Mouse (Mus musculus) kidney, postnatal 4 days (tissue): ENCODE measurements around the gene Gm6993.
A peak's percentile ranks its signal among the peaks of the same experiment; 100 is the strongest.

ENCODE experiments used
- DNase-seq, 2 experiments: peaks; one replicate each; pipeline ENCODE4 v3.0.0; 2021; ENCODE audit warnings: mixed read lengths in 2 of 2

The Gm6993 gene

GRCm38 (mm10) chr12:31240470-31240869 lies at the start of gene Gm6993:
Gene Gm6993, plus strand, starts transcription at chr12:31240770.
- no peak for DNase-seq

- peak; percentile 72 to 82 for DNase-seq
Measured at GRCm38 (mm10) chr12:31191329-31191954, 49.1 kb upstream of the Gm6993 start.

- DNase-seq, result no peak
Measured at GRCm38 (mm10) chr12:31202509-31202908, 38.1 kb upstream of the Gm6993 start.

- no peak for DNase-seq
Measured at GRCm38 (mm10) chr12:31203746-31204455, 36.7 kb upstream of the Gm6993 start.

GRCm38 (mm10) chr12:31204898-31205297 lies 35.7 kb upstream of the Gm6993 start:
- no peak for DNase-seq

- no peak for DNase-seq
Measured at GRCm38 (mm10) chr12:31205983-31206633, 34.5 kb upstream of the Gm6993 start.

GRCm38 (mm10) chr12:31208766-31209165 lies 31.8 kb upstream of the Gm6993 start:
- no peak for DNase-seq

- no peak for DNase-seq
Measured at GRCm38 (mm10) chr12:31209377-31209805, 31.2 kb upstream of the Gm6993 start.

GRCm38 (mm10) chr12:31213556-31213955 lies 27.0 kb upstream of the Gm6993 start:
- DNase-seq, result peak; percentile 27 to 40

- DNase-seq, result no peak
Measured at GRCm38 (mm10) chr12:31215003-31215402, 25.6 kb upstream of the Gm6993 start.

- DNase-seq, result no peak
Measured at GRCm38 (mm10) chr12:31217232-31217631, 23.3 kb upstream of the Gm6993 start.

- DNase-seq, result no peak
Measured at GRCm38 (mm10) chr12:31218774-31219173, 21.8 kb upstream of the Gm6993 start.

- DNase-seq, result no peak
Measured at GRCm38 (mm10) chr12:31221522-31221921, 19.0 kb upstream of the Gm6993 start.

GRCm38 (mm10) chr12:31222282-31222681 lies 18.3 kb upstream of the Gm6993 start:
- DNase-seq, result no peak

- DNase-seq, result peak in 1 of 2 experiments; percentile 49
Measured at GRCm38 (mm10) chr12:31222741-31223140, 17.8 kb upstream of the Gm6993 start.

GRCm38 (mm10) chr12:31225451-31225850 lies 15.1 kb upstream of the Gm6993 start:
- DNase-seq, result no peak

GRCm38 (mm10) chr12:31227167-31227566 lies 13.4 kb upstream of the Gm6993 start:
- DNase-seq, result no peak

- peak; percentile 34 to 47 for DNase-seq
Measured at GRCm38 (mm10) chr12:31228878-31229277, 11.7 kb upstream of the Gm6993 start.

- DNase-seq, result no peak
Measured at GRCm38 (mm10) chr12:31232635-31233034, 7.9 kb upstream of the Gm6993 start.

- no peak for DNase-seq
Measured at GRCm38 (mm10) chr12:31235018-31235417, 5.6 kb upstream of the Gm6993 start.

GRCm38 (mm10) chr12:31236861-31237595 lies 3.5 kb upstream of the Gm6993 start:
- no peak for DNase-seq

GRCm38 (mm10) chr12:31239031-31239583 lies 1.5 kb upstream of the Gm6993 start:
- DNase-seq, result no peak

GRCm38 (mm10) chr12:31239798-31240197 lies 772 bp upstream of the Gm6993 start:
- no peak for DNase-seq
